Mouse (Mus musculus): ENCODE measurements at regions not wholly inside any gene's neighbourhood (a gene's known extent, or its start where the extent isn't known, plus 50 kb on each side); places are given as distances from the start of the nearest gene placed in this dataset.

DNA sequence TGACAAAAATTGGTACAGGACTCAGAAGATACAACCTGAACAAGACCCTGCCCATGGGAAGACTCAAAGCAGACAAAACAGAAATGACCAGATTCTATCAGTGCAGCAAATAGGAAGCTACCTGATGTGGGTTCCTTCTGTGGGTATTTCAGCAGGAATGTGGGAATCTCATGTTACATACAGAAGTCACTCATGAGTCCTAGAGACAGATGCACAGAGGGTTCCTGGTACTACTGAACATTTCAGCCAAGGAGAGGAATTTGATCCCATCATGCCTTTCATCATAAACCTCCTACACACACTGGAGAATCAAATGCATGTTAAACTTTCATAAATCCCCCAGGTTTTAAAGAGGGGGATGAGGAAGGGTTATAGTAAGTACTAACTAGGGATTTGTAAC is 390.8 kb downstream of the 4930474N05Rik start:
- TF ChIP-seq CTCF (IDR thresholded peaks at IDR 0.05; ENCODE audit: low read depth) (no peak), EP300 (optimal IDR thresholded peaks at IDR 0.05) (no peak)

Measured in stomach, postnatal 0 days (tissue).